Mouse (Mus musculus) thymus, adult 2 months (tissue): ENCODE measurements at regions not wholly inside any gene's neighbourhood (a gene's known extent, or its start where the extent isn't known, plus 50 kb on each side); places are given as distances from the start of the nearest gene placed in this dataset.

Source experiments
- CTCF ChIP-seq: fragments of 200-500 bp; IDR thresholded peaks from 2 replicates; pipeline ENCODE4 v1.5.1; 2012; ENCODE audit warnings: mild to moderate bottlenecking, control low read depth, low read length, moderate library complexity, borderline replicate concordance; ENCODE audit not compliant: control insufficient read depth, poor library complexity, insufficient read depth; ENCODE audit errors: extremely low read depth
- POLR2A ChIP-seq: fragments of 200-500 bp; IDR thresholded peaks from 2 replicates; pipeline ENCODE4 v1.6.1; 2012; ENCODE audit warnings: mild to moderate bottlenecking, low read length, control low read depth, moderate library complexity; ENCODE audit not compliant: control insufficient read depth, poor library complexity, insufficient read depth; ENCODE audit errors: extremely low read depth

DNA sequence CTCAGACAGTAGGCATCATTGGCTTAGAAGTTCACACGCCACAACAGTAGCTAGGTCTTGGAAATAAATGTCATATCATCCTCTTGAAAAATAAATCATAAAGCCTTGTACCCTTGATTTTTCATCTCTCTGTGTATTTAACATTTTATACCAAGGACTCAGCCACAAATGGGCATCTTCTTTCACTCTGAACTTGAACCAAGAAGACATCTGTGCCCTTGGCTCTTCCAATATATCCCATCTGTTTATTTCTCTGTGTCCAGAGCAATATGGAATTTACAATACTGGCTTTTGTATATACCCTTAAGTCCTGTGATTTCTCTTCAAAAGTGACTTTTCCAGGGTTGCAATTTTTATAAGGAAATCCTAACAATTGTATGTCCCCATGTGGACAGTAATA is 222.7 kb downstream of the Tox3 start:
- TF ChIP-seq POLR2A = no peak
- no peak for TF ChIP-seq CTCF
